Mouse (Mus musculus) CH12.LX (cell line): ENCODE results near the gene Igsf21. TPM values are rescaled to one million over a fixed set of nuclear protein-coding genes. Genes with fewer than 3 reads are reported as not detected.

Source experiments
- DNase-seq: peaks from one replicate; pipeline ENCODE4 v3.0.0-alpha.2; 2013; ENCODE audit errors: extremely low read depth
- H3K27ac ChIP-seq: 2 replicates; pipeline ENCODE4 v1.5.1; 2012; ENCODE audit warnings: low read depth, mild to moderate bottlenecking, control low read depth, moderate library complexity; ENCODE audit not compliant: insufficient read depth
- H3K27me3 ChIP-seq: replicated peaks from 2 replicates; pipeline ENCODE3; 2012; ENCODE audit warnings: inconsistent platforms
- H3K36me3 ChIP-seq, 2 experiments: replicated peaks in 1 of 2; 2 replicates each; pipeline versions ENCODE3 to v1.6.1; 2012; ENCODE audit warnings: inconsistent platforms in 1 of 2, low read length in 1 of 2, mild to moderate bottlenecking in 1 of 2, mixed read lengths in 1 of 2, moderate library complexity in 1 of 2; ENCODE audit not compliant: control insufficient read depth in 1 of 2, insufficient read depth in 1 of 2
- H3K4me1 ChIP-seq, 2 experiments: 2 replicates each; pipeline ENCODE4 v1.6.1; 2012; ENCODE audit warnings: inconsistent platforms in 1 of 2, moderate library complexity in 1 of 2; ENCODE audit not compliant: insufficient read depth in 2 of 2, control insufficient read depth in 1 of 2
- H3K4me2 ChIP-seq: 2 replicates; pipeline ENCODE4 v1.6.1; 2012; ENCODE audit warnings: low read depth, mild to moderate bottlenecking, control low read depth; ENCODE audit not compliant: poor library complexity, insufficient read depth, severe bottlenecking
- H3K4me3 ChIP-seq, 3 experiments: fragments of 150-350 bp in 1 of 3; sonication (generic) in 1 of 3; replicated peaks in 1 of 3; 2 replicates each; pipeline versions ENCODE3 to v1.5.1; 2011 to 2012; ENCODE audit warnings: low read depth in 2 of 3, low read length in 2 of 3, mild to moderate bottlenecking in 2 of 3, moderate library complexity in 2 of 3, control low read depth in 1 of 3, improper control_type of control experiment in 1 of 3, inconsistent platforms in 1 of 3, mixed read lengths in 1 of 3; ENCODE audit not compliant: poor library complexity in 1 of 3
- H3K79me2 ChIP-seq: replicated peaks from 2 replicates; pipeline ENCODE4 v1.6.1; 2012; ENCODE audit warnings: mild to moderate bottlenecking, moderate library complexity; ENCODE audit not compliant: control insufficient read depth, poor library complexity, insufficient read depth, severe bottlenecking; ENCODE audit errors: extremely low read depth
- H3K9ac ChIP-seq: 2 replicates; pipeline ENCODE4 v1.6.1; 2012; ENCODE audit warnings: low read depth, mild to moderate bottlenecking, control low read depth, moderate library complexity; ENCODE audit not compliant: insufficient read depth
- H3K9me3 ChIP-seq: replicated peaks from 2 replicates; pipeline ENCODE3; 2012; ENCODE audit warnings: low read length, inconsistent platforms, mixed read lengths
- BHLHE40 ChIP-seq: IDR thresholded peaks from 2 replicates; pipeline ENCODE4 v1.6.1; 2011; ENCODE audit warnings: mild to moderate bottlenecking, low read depth, low read length, improper control_type of control experiment
- CHD2 ChIP-seq: IDR thresholded peaks from 2 replicates; pipeline ENCODE4 v1.6.1; 2011; ENCODE audit warnings: low read length, improper control_type of control experiment
- CTCF ChIP-seq, 2 experiments: IDR thresholded peaks in 1 of 2; conservative IDR thresholded peaks in 1 of 2; 2 replicates each; pipeline ENCODE4 v1.5.1; 2011 to 2012; ENCODE audit warnings: low read depth in 2 of 2, low read length in 2 of 2, improper control_type of control experiment in 1 of 2, inconsistent platforms in 1 of 2, mild to moderate bottlenecking in 1 of 2, moderate library complexity in 1 of 2
- ELF1 ChIP-seq: IDR thresholded peaks from 2 replicates; pipeline ENCODE4 v1.6.1; 2014; ENCODE audit warnings: low read depth, mild to moderate bottlenecking, inconsistent platforms, low read length, improper control_type of control experiment
- ETS1 ChIP-seq: conservative IDR thresholded peaks from 2 replicates; pipeline ENCODE4 v1.6.1; 2012; ENCODE audit warnings: low read depth, mild to moderate bottlenecking, inconsistent platforms, low read length, improper control_type of control experiment, moderate library complexity
- IRF4 ChIP-seq: IDR thresholded peaks from 2 replicates; pipeline ENCODE4 v1.6.1; 2014; ENCODE audit warnings: low read depth, mild to moderate bottlenecking, inconsistent platforms, low read length, improper control_type of control experiment
- MAZ ChIP-seq: IDR thresholded peaks from 2 replicates; pipeline ENCODE4 v1.6.1; 2012; ENCODE audit warnings: low read depth, mild to moderate bottlenecking, inconsistent platforms, low read length, improper control_type of control experiment, moderate library complexity
- POLR2AphosphoS2 ChIP-seq: IDR thresholded peaks from 2 replicates; pipeline ENCODE4 v1.6.1; 2011; ENCODE audit warnings: low read depth, low read length, improper control_type of control experiment
- RAD21 ChIP-seq: IDR thresholded peaks from 2 replicates; pipeline ENCODE4 v1.6.1; 2011; ENCODE audit warnings: low read depth, mild to moderate bottlenecking, low read length, improper control_type of control experiment, moderate library complexity
- RCOR1 ChIP-seq: conservative IDR thresholded peaks from 2 replicates; pipeline ENCODE4 v1.6.1; 2012; ENCODE audit warnings: low read depth, mild to moderate bottlenecking, inconsistent platforms, low read length, improper control_type of control experiment
- TBP ChIP-seq: conservative IDR thresholded peaks from 2 replicates; pipeline ENCODE4 v1.6.1; 2011; ENCODE audit warnings: low read depth, low read length, improper control_type of control experiment
- TCF12 ChIP-seq: IDR thresholded peaks from 2 replicates; pipeline ENCODE4 v1.6.1; 2014; ENCODE audit warnings: low read depth, mild to moderate bottlenecking, inconsistent platforms, low read length, improper control_type of control experiment
- UBTF ChIP-seq: IDR thresholded peaks from 2 replicates; pipeline ENCODE4 v1.6.1; 2012; ENCODE audit warnings: low read depth, mild to moderate bottlenecking, inconsistent platforms, low read length, improper control_type of control experiment, moderate library complexity
- USF1 ChIP-seq: IDR thresholded peaks from 2 replicates; pipeline ENCODE4 v1.6.1; 2014; ENCODE audit warnings: low read depth, mild to moderate bottlenecking, inconsistent platforms, low read length, improper control_type of control experiment
- ZC3H11A ChIP-seq: IDR thresholded peaks from 2 replicates; pipeline ENCODE4 v1.6.1; 2012; ENCODE audit warnings: low read depth, mild to moderate bottlenecking, inconsistent platforms, low read length, improper control_type of control experiment
- ZNF384 ChIP-seq: IDR thresholded peaks from 2 replicates; pipeline ENCODE4 v1.6.1; 2012; ENCODE audit warnings: low read depth, low read length, improper control_type of control experiment, inconsistent platforms
- dilution Hi-C: fragments of 300-500 bp; cut with MboI; formaldehyde crosslinking; loops from 2 replicates; pipeline ENCODE4 v1.14.3; 2020; ENCODE audit warnings: low sequenced_read_pairs; ENCODE audit not compliant: extremely low pct_unique_long_range_greater_than_20kb, extremely low pct_ligation_motif_present
- in situ Hi-C: fragments of 300-500 bp; cut with MboI; formaldehyde crosslinking; loops from 3 replicates; pipeline ENCODE4 v1.14.3; 2019; ENCODE audit warnings: low sequenced_read_pairs, low pct_ligation_motif_present, low pct_unique_long_range_greater_than_20kb, mixed read lengths
- polyA plus RNA-seq: library from polyadenylated mRNA; unstranded; fragments of >175 nt; gene quantifications from 2 replicates; pipeline ENCODE4 v1.2.1, GENCODE M21; 2012; ENCODE audit warnings: low read depth; ENCODE audit not compliant: insufficient read length
- total RNA-seq, 2 experiments: library from RNA; depleted of rRNA; stranded (reverse); fragments of 300-350 nt in 1 of 2; fragments of >200 nt in 1 of 2; gene quantifications; 2 replicates each; pipeline ENCODE4 v1.2.3; 2012 to 2014

Gene Igsf21
- total RNA-seq (2012; rRNA removed) (not detected in 2 replicates), total RNA-seq (2014; rRNA removed) (not detected in 2 replicates), polyA plus RNA-seq (not detected in 2 replicates)

- dilution Hi-C loops, result no loop called here
Measured at GRCm38 (mm10) chr4:140246180-140247005, at the start of gene Igsf21. Gene Igsf21 (minus strand): TSS chr4:140246784.

GRCm38 (mm10) chr4:140285726-140286316, 39.2 kb upstream of the Igsf21 start:
- DNase-seq, result no peak
- no peaks in the 10 kb centered on the region for H3K4me1 ChIP-seq
- no peak for TF ChIP-seq MAZ
- TF ChIP-seq UBTF, result no peak
- TF ChIP-seq TBP, result no peak
- TF ChIP-seq TCF12, result no peak
- TF ChIP-seq RCOR1, result no peak
- no peak for TF ChIP-seq CTCF (conservative IDR thresholded peaks at IDR 0.05 in 1 of 2, IDR thresholded peaks at IDR 0.05 in 1 of 2; ENCODE audit: low read depth in 2 of 2, low read length in 2 of 2)
- TF ChIP-seq ETS1, result no peak
- no peak for TF ChIP-seq USF1
- TF ChIP-seq IRF4, result no peak
- TF ChIP-seq, all 38 proteins: peak for 0
- H3K27ac ChIP-seq, result no peak overlapping the region
- H3K36me3 ChIP-seq, result no peaks in the 10 kb centered on the region
- no peak overlapping the region for H3K4me3 ChIP-seq
- peaks cover 1% of the 10 kb centered on the region for H3K9me3 ChIP-seq
- H3K79me2 ChIP-seq, result no peaks in the 10 kb centered on the region
- dilution Hi-C loops, result no loop called here
- H3K27me3 ChIP-seq, result peaks cover 18% of the 10 kb centered on the region
- H3K9ac ChIP-seq, result no peak overlapping the region
- no peak overlapping the region for H3K4me2 ChIP-seq
- in situ Hi-C loops, result no loop called here

More at GRCm38 (mm10) chr4:140246180-140247005, at the start of gene Igsf21:
- H3K9me3 ChIP-seq, result peaks cover 34% of the 10 kb centered on the region
- no peaks in the 10 kb centered on the region for H3K79me2 ChIP-seq
- in situ Hi-C loops, result no loop called here
- H3K9ac ChIP-seq, result no peak within 1 kb of the TSS
- no peaks in the 10 kb centered on the region for H3K36me3 ChIP-seq
- peaks cover 5% of the 10 kb centered on the region for H3K27me3 ChIP-seq
- no peak within 1 kb of the TSS for H3K4me3 ChIP-seq
- TF ChIP-seq TBP (no peak), ZNF384 (no peak), RAD21 (no peak), RCOR1 (no peak), BHLHE40 (no peak), ZC3H11A (no peak), ELF1 (no peak), CHD2 (no peak), MAZ (no peak), POLR2AphosphoS2 (no peak), CTCF (conservative IDR thresholded peaks at IDR 0.05 in 1 of 2, IDR thresholded peaks at IDR 0.05 in 1 of 2; ENCODE audit: low read depth in 2 of 2, low read length in 2 of 2) (no peak)
- no peak within 1 kb of the TSS for H3K27ac ChIP-seq
- no peak for DNase-seq
- no peaks in the 10 kb centered on the region for H3K4me1 ChIP-seq
- no peak within 1 kb of the TSS for H3K4me2 ChIP-seq
